ENCODE assay signal across 8 mouse cellular contexts in the genomic region with DNA sequence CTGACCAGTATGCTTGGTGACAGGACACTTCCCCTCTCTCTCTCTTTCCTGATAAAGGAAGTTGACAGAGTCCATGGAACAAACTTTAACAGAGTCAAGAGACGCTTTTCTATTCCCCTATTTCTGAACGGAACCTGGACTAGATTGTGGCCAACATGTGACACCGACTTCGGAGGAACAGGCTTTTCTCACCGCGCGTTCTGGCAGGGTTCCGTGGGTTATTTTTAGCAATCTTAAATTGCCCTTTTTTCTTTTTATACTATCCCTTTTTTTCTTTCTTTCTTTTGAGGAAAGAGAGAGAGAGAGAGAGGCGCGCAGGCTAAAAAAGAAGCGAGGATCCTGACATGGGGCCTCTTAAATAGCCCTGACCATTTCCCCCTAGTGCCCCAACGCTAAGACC. TPM values are rescaled to one million over a fixed set of nuclear protein-coding genes. Genes with fewer than 3 reads are reported as not detected.
DNase-seq lines count a peak whose midpoint lies in the region; ATAC-seq and TF ChIP-seq lines count a peak whose summit lies in the region.

No protein-coding gene starts in this region.

- no peak for TF ChIP-seq POLR2A in kidney, adult 2 months (IDR thresholded peaks at IDR 0.05; ENCODE audit: low read depth, low read length)

- no peak for TF ChIP-seq CTCF in kidney, adult 2 months (conservative IDR thresholded peaks at IDR 0.05; ENCODE audit: insufficient read depth, insufficient read length, low read depth, low read length)

- no peaks in the 10 kb centered on the region for H3K36me3 ChIP-seq in kidney, adult 2 months (ENCODE audit: control insufficient read depth, insufficient read depth, low read length)
- H3K36me3 ChIP-seq in embryonic facial prominence, embryonic 10.5 days (replicated peaks): peaks cover 27% of the 10 kb centered on the region
- H3K36me3 ChIP-seq in hindbrain, embryonic 14.5 days (replicated peaks; ENCODE audit: control insufficient read depth, insufficient read depth): no peaks in the 10 kb centered on the region
- H3K36me3 ChIP-seq in midbrain, embryonic 13.5 days: peaks cover 12% of the 10 kb centered on the region

- no peaks in the 10 kb centered on the region for H3K27me3 ChIP-seq in kidney, adult 2 months (replicated peaks; ENCODE audit: control insufficient read depth, insufficient read depth, low read length)
- H3K27me3 ChIP-seq in embryonic facial prominence, embryonic 10.5 days (replicated peaks; ENCODE audit: low read depth, poor library complexity, severe bottlenecking): no peaks in the 10 kb centered on the region
- H3K27me3 ChIP-seq in hindbrain, embryonic 14.5 days (ENCODE audit: control insufficient read depth, insufficient read depth, low read length): no peaks in the 10 kb centered on the region
- no peaks in the 10 kb centered on the region for H3K27me3 ChIP-seq in midbrain, embryonic 13.5 days

- no peak for ATAC-seq in hindbrain, embryonic 14.5 days (ENCODE audit: low FRiP score)
- ATAC-seq in midbrain, embryonic 13.5 days: no peak

- 24% methylated on average over 12 of the region's 12 CpGs for WGBS in kidney, adult 2 months
- 9% methylated on average over 12 of the region's 12 CpGs for WGBS in embryonic facial prominence, embryonic 10.5 days
- WGBS in hindbrain, embryonic 14.5 days: 5% methylated on average over 12 of the region's 12 CpGs
- 4% methylated on average over 12 of the region's 12 CpGs for WGBS in midbrain, embryonic 13.5 days

- no peak overlapping the region for H3K27ac ChIP-seq in kidney, adult 2 months (ENCODE audit: insufficient read depth, low read depth, low read length)
- peak overlapping the region; percentile 93 for H3K27ac ChIP-seq in embryonic facial prominence, embryonic 10.5 days (replicated peaks)
- peak overlapping the region; percentile 80; the same call in 1 of the 2 replicates for H3K27ac ChIP-seq in hindbrain, embryonic 14.5 days
- peak overlapping the region; percentile 88 for H3K27ac ChIP-seq in midbrain, embryonic 13.5 days

- H3K4me2 ChIP-seq in hindbrain, embryonic 14.5 days (replicated peaks): peak overlapping the region; percentile 79
- peak overlapping the region; percentile 98 for H3K4me2 ChIP-seq in midbrain, embryonic 13.5 days (replicated peaks)

- no peaks in the 10 kb centered on the region for H3K9me3 ChIP-seq in embryonic facial prominence, embryonic 10.5 days
- no peaks in the 10 kb centered on the region for H3K9me3 ChIP-seq in hindbrain, embryonic 14.5 days (ENCODE audit: control insufficient read depth, low read length)
- H3K9me3 ChIP-seq in midbrain, embryonic 13.5 days: no peaks in the 10 kb centered on the region

- H3K4me1 ChIP-seq in kidney, adult 2 months (ENCODE audit: control insufficient read depth, insufficient read depth, low read length): no peaks in the 10 kb centered on the region
- H3K4me1 ChIP-seq in embryonic facial prominence, embryonic 10.5 days: peaks cover 76% of the 10 kb centered on the region
- H3K4me1 ChIP-seq in hindbrain, embryonic 14.5 days (replicated peaks; ENCODE audit: control insufficient read depth, insufficient read depth, low read length): peaks cover 60% of the 10 kb centered on the region
- H3K4me1 ChIP-seq in midbrain, embryonic 13.5 days (replicated peaks): peaks cover 71% of the 10 kb centered on the region

- peak overlapping the region; percentile 47 for H3K4me3 ChIP-seq in kidney, adult 2 months (ENCODE audit: insufficient read depth, low read depth, low read length)
- peak overlapping the region; percentile 88 for H3K4me3 ChIP-seq in embryonic facial prominence, embryonic 10.5 days
- peak overlapping the region; percentile 68 for H3K4me3 ChIP-seq in hindbrain, embryonic 14.5 days (replicated peaks; ENCODE audit: low read length)
- peak overlapping the region; percentile 70 for H3K4me3 ChIP-seq in midbrain, embryonic 13.5 days (replicated peaks)

- peak overlapping the region; percentile 78 for H3K9ac ChIP-seq in hindbrain, embryonic 14.5 days
- H3K9ac ChIP-seq in midbrain, embryonic 13.5 days (replicated peaks): peak overlapping the region; percentile 89

- peak; percentile 19 for DNase-seq in kidney, adult 2 months
- no peak for DNase-seq in kidney, postnatal 4 days
- no peak for DNase-seq in embryonic facial prominence, embryonic 10.5 days (ENCODE audit: low spot score)
- DNase-seq in hindbrain, embryonic 14.5 days (ENCODE audit: low spot score): no peak
- no peak for DNase-seq in adrenal gland, adult 2 months
- DNase-seq in natural killer cell, adult 2 months (ENCODE audit: low spot score in 2 of 2): no peak
- no peak for DNase-seq in MN1 (ENCODE audit: low spot score)

RNA-seq across cellular contexts. Expression of a gene that starts 0.7 kb away (rescaled TPM):
- 25.2 and 31.5 TPM in 2 replicates for polyA plus RNA-seq in kidney, adult 2 months (2012; rRNA removed)
- 25.3 and 25.5 TPM in 2 replicates for polyA plus RNA-seq in embryonic facial prominence, embryonic 10.5 days (2016; fragmentation: Nextera tagmentation; extraction: Ambion mirVana)
- 39.3 and 41.2 TPM in 2 replicates for polyA plus RNA-seq in hindbrain, embryonic 14.5 days (2014; fragmentation: Nextera tagmentation; extraction: Ambion mirVana)
- polyA plus RNA-seq in midbrain, embryonic 13.5 days (2015; fragmentation: Nextera tagmentation; extraction: Ambion mirVana): 50.0 and 53.1 TPM in 2 replicates
- 10 to 100 TPM; 12.8 to 24.5 TPM for total RNA-seq in adrenal gland, adult 2 months (2021)
- polyA plus RNA-seq in adrenal gland, adult 2 months (2012; rRNA removed): 6.2 and 7.3 TPM in 2 replicates

RNA-seq across cellular contexts. Expression of a gene that starts 0.8 kb away (rescaled TPM):
- 0.27 and 0.30 TPM in 2 replicates for polyA plus RNA-seq in kidney, adult 2 months (2012; rRNA removed)
- polyA plus RNA-seq in embryonic facial prominence, embryonic 10.5 days (2016; fragmentation: Nextera tagmentation; extraction: Ambion mirVana): 16.4 and 19.5 TPM in 2 replicates
- polyA plus RNA-seq in hindbrain, embryonic 14.5 days (2014; fragmentation: Nextera tagmentation; extraction: Ambion mirVana): 12.0 and 14.1 TPM in 2 replicates
- polyA plus RNA-seq in midbrain, embryonic 13.5 days (2015; fragmentation: Nextera tagmentation; extraction: Ambion mirVana): 17.6 and 18.1 TPM in 2 replicates
- under 1 TPM; 0.26 to 0.83 TPM for total RNA-seq in adrenal gland, adult 2 months (2021)
- 0.34 and 1.1 TPM in 2 replicates for polyA plus RNA-seq in adrenal gland, adult 2 months (2012; rRNA removed)

RNA-seq across cellular contexts. Expression of a gene that starts 40.1 kb away (rescaled TPM):
- polyA plus RNA-seq in kidney, adult 2 months (2012; rRNA removed): 152 and 171 TPM in 2 replicates
- polyA plus RNA-seq in embryonic facial prominence, embryonic 10.5 days (2016; fragmentation: Nextera tagmentation; extraction: Ambion mirVana): 30.8 TPM in 2 replicates
- 78.7 and 82.4 TPM in 2 replicates for polyA plus RNA-seq in hindbrain, embryonic 14.5 days (2014; fragmentation: Nextera tagmentation; extraction: Ambion mirVana)
- 49.9 and 50.7 TPM in 2 replicates for polyA plus RNA-seq in midbrain, embryonic 13.5 days (2015; fragmentation: Nextera tagmentation; extraction: Ambion mirVana)
- total RNA-seq in adrenal gland, adult 2 months (2021): 100 to 1,000 TPM; 119 to 123 TPM
- 363 and 377 TPM in 2 replicates for polyA plus RNA-seq in adrenal gland, adult 2 months (2012; rRNA removed)
